Mouse (Mus musculus) midbrain, postnatal 0 days (tissue): Measurements from ENCODE around the gene Rbfox1. TPM values are rescaled to one million over a fixed set of nuclear protein-coding genes. Genes with fewer than 3 reads are reported as not detected.

ENCODE experiments used
- ATAC-seq: fragments of 200-750 bp; cut with Nextera tagmentation; 2 replicates; pipeline ENCODE4 v1.8.0; 2017; ENCODE audit warnings: moderate number of reproducible peaks, mild to moderate bottlenecking, moderate TSS enrichment, moderate library complexity; ENCODE audit not compliant: low FRiP score
- DNase-seq: peaks from one replicate; pipeline ENCODE4 v3.0.0-alpha.2; 2015; ENCODE audit warnings: low spot score
- H3K27ac ChIP-seq: fragments of 300-500 bp; sonication (generic); 2 replicates; pipeline ENCODE4 v1.5.1; 2014; ENCODE audit warnings: low read depth, mild to moderate bottlenecking, low read length, mixed read lengths
- H3K27me3 ChIP-seq: fragments of 300-500 bp; sonication (generic); 2 replicates; pipeline ENCODE4 v1.6.1; 2014; ENCODE audit warnings: low read length, control low read depth, mixed read lengths; ENCODE audit not compliant: insufficient read depth
- H3K36me3 ChIP-seq: fragments of 300-500 bp; sonication (generic); 2 replicates; pipeline ENCODE4 v1.6.1; 2014; ENCODE audit warnings: low read length, control low read depth, mixed read lengths; ENCODE audit not compliant: insufficient read depth
- H3K4me1 ChIP-seq: fragments of 300-500 bp; sonication (generic); 2 replicates; pipeline ENCODE4 v1.6.1; 2014; ENCODE audit warnings: mild to moderate bottlenecking, control low read depth, antibody characterized with exemption, low read length, mixed read lengths; ENCODE audit not compliant: insufficient read depth
- H3K4me2 ChIP-seq: fragments of 300-500 bp; sonication (generic); 2 replicates; pipeline ENCODE4 v1.6.1; 2014; ENCODE audit warnings: low read depth, mild to moderate bottlenecking, low read length, mixed read lengths; ENCODE audit not compliant: poor library complexity, severe bottlenecking
- H3K4me3 ChIP-seq: fragments of 300-500 bp; sonication (generic); 2 replicates; pipeline ENCODE4 v1.5.1; 2014; ENCODE audit warnings: low read depth, mild to moderate bottlenecking, low read length, moderate library complexity
- H3K9ac ChIP-seq: fragments of 300-500 bp; sonication (generic); replicated peaks from 2 replicates; pipeline ENCODE4 v1.6.1; 2014; ENCODE audit warnings: mild to moderate bottlenecking, low read length, moderate library complexity, mixed read lengths; ENCODE audit not compliant: poor library complexity, severe bottlenecking
- H3K9me3 ChIP-seq: fragments of 300-500 bp; sonication (generic); 2 replicates; pipeline ENCODE4 v1.6.1; 2016; ENCODE audit warnings: low read length, control low read depth
- CTCF ChIP-seq: IDR thresholded peaks from 2 replicates; pipeline ENCODE4 v1.5.1; 2016; ENCODE audit warnings: antibody characterized with exemption, mild to moderate bottlenecking
- WGBS: fragments of 180-500 bp; shearing (Covaris S2); extraction: QIAGEN DNeasy Blood & Tissue Kit; methylation state at CpG from one replicate; pipeline ENCODE4 v1.1.7; 2014; 5-methylcytosine and 5-hydroxymethylcytosine counted together
- polyA plus RNA-seq: library from polyadenylated mRNA; unstranded; fragments of >200 nt; fragmentation: Nextera tagmentation; extraction: Ambion mirVana; gene quantifications from 2 replicates; pipeline ENCODE4 v1.2.1, GENCODE M21; 2015
- total RNA-seq: library from RNA; depleted of rRNA; stranded (reverse); fragments of >200 nt; gene quantifications from 2 replicates; pipeline ENCODE4 v1.2.3, GENCODE M21; 2014

Rbfox1 gene
- total and polyA plus RNA-seq, 2 experiments from 2014 or later, result 142 to 242 TPM

- Histone ChIP-seq H3K4me2 (no peak overlapping the region), H3K27ac (no peak overlapping the region), H3K9me3 (no peaks in the 10 kb centered on the region), H3K4me3 (no peak overlapping the region), H3K9ac (no peak overlapping the region), H3K27me3 (no peaks in the 10 kb centered on the region), H3K4me1 (no peaks in the 10 kb centered on the region), H3K36me3 (no peaks in the 10 kb centered on the region)
- ATAC-seq (no peak), DNase-seq (peak; percentile 30)
- TF ChIP-seq CTCF, result no peak
- 51% methylated on average over 8 of the region's 8 CpGs for WGBS
Observed at GRCm38 (mm10) chr16:7447718-7448649, 1562.8 kb downstream of the Rbfox1 start.

GRCm38 (mm10) chr16:7451193-7451592, 1566.0 kb downstream of the Rbfox1 start:
- H3K9ac ChIP-seq, result no peak overlapping the region
- ATAC-seq, result no peak
- TF ChIP-seq CTCF, result no peak
- H3K4me1 ChIP-seq, result no peaks in the 10 kb centered on the region
- H3K4me2 ChIP-seq, result no peak overlapping the region
- peak; percentile 17 for DNase-seq
- no peaks in the 10 kb centered on the region for H3K36me3 ChIP-seq
- H3K4me3 ChIP-seq, result no peak overlapping the region
- no peaks in the 10 kb centered on the region for H3K9me3 ChIP-seq
- 88% methylated on average over 3 of the region's 3 CpGs for WGBS
- H3K27ac ChIP-seq, result no peak overlapping the region
- no peaks in the 10 kb centered on the region for H3K27me3 ChIP-seq

GRCm38 (mm10) chr16:7457571-7457970, 1572.4 kb downstream of the Rbfox1 start:
- no peak overlapping the region for H3K9ac ChIP-seq
- no peak overlapping the region for H3K27ac ChIP-seq
- no peaks in the 10 kb centered on the region for H3K27me3 ChIP-seq
- ATAC-seq (no peak), DNase-seq (no peak)
- no peaks in the 10 kb centered on the region for H3K9me3 ChIP-seq
- H3K36me3 ChIP-seq, result no peaks in the 10 kb centered on the region
- H3K4me2 ChIP-seq, result no peak overlapping the region
- TF ChIP-seq CTCF, result no peak
- 66% methylated on average over 4 of the region's 4 CpGs for WGBS
- H3K4me1 ChIP-seq, result no peaks in the 10 kb centered on the region
- H3K4me3 ChIP-seq, result no peak overlapping the region
